Mouse (Mus musculus) CH12.LX (cell line): ENCODE results near the gene Arhgef2. TPM values are rescaled to one million over a fixed set of nuclear protein-coding genes. Genes with fewer than 3 reads are reported as not detected.

Experiments used
- DNase-seq: peaks from one replicate; pipeline ENCODE4 v3.0.0-alpha.2; 2013; ENCODE audit errors: extremely low read depth
- H3K27ac ChIP-seq: 2 replicates; pipeline ENCODE4 v1.5.1; 2012; ENCODE audit warnings: low read depth, mild to moderate bottlenecking, control low read depth, moderate library complexity; ENCODE audit not compliant: insufficient read depth
- H3K27me3 ChIP-seq: replicated peaks from 2 replicates; pipeline ENCODE3; 2012; ENCODE audit warnings: inconsistent platforms
- H3K36me3 ChIP-seq, 2 experiments: replicated peaks in 1 of 2; 2 replicates each; pipeline versions ENCODE3 to v1.6.1; 2012; ENCODE audit warnings: inconsistent platforms in 1 of 2, low read length in 1 of 2, mild to moderate bottlenecking in 1 of 2, mixed read lengths in 1 of 2, moderate library complexity in 1 of 2; ENCODE audit not compliant: control insufficient read depth in 1 of 2, insufficient read depth in 1 of 2
- H3K4me1 ChIP-seq, 2 experiments: 2 replicates each; pipeline ENCODE4 v1.6.1; 2012; ENCODE audit warnings: inconsistent platforms in 1 of 2, moderate library complexity in 1 of 2; ENCODE audit not compliant: insufficient read depth in 2 of 2, control insufficient read depth in 1 of 2
- H3K4me2 ChIP-seq: 2 replicates; pipeline ENCODE4 v1.6.1; 2012; ENCODE audit warnings: low read depth, mild to moderate bottlenecking, control low read depth; ENCODE audit not compliant: poor library complexity, insufficient read depth, severe bottlenecking
- H3K4me3 ChIP-seq, 3 experiments: fragments of 150-350 bp in 1 of 3; sonication (generic) in 1 of 3; replicated peaks in 1 of 3; 2 replicates each; pipeline versions ENCODE3 to v1.5.1; 2011 to 2012; ENCODE audit warnings: low read depth in 2 of 3, low read length in 2 of 3, mild to moderate bottlenecking in 2 of 3, moderate library complexity in 2 of 3, control low read depth in 1 of 3, improper control_type of control experiment in 1 of 3, inconsistent platforms in 1 of 3, mixed read lengths in 1 of 3; ENCODE audit not compliant: poor library complexity in 1 of 3
- H3K79me2 ChIP-seq: replicated peaks from 2 replicates; pipeline ENCODE4 v1.6.1; 2012; ENCODE audit warnings: mild to moderate bottlenecking, moderate library complexity; ENCODE audit not compliant: control insufficient read depth, poor library complexity, insufficient read depth, severe bottlenecking; ENCODE audit errors: extremely low read depth
- H3K9ac ChIP-seq: 2 replicates; pipeline ENCODE4 v1.6.1; 2012; ENCODE audit warnings: low read depth, mild to moderate bottlenecking, control low read depth, moderate library complexity; ENCODE audit not compliant: insufficient read depth
- H3K9me3 ChIP-seq: replicated peaks from 2 replicates; pipeline ENCODE3; 2012; ENCODE audit warnings: low read length, inconsistent platforms, mixed read lengths
- BHLHE40 ChIP-seq: IDR thresholded peaks from 2 replicates; pipeline ENCODE4 v1.6.1; 2011; ENCODE audit warnings: mild to moderate bottlenecking, low read depth, low read length, improper control_type of control experiment
- CHD2 ChIP-seq: IDR thresholded peaks from 2 replicates; pipeline ENCODE4 v1.6.1; 2011; ENCODE audit warnings: low read length, improper control_type of control experiment
- CTCF ChIP-seq, 2 experiments: IDR thresholded peaks in 1 of 2; conservative IDR thresholded peaks in 1 of 2; 2 replicates each; pipeline ENCODE4 v1.5.1; 2011 to 2012; ENCODE audit warnings: low read depth in 2 of 2, low read length in 2 of 2, improper control_type of control experiment in 1 of 2, inconsistent platforms in 1 of 2, mild to moderate bottlenecking in 1 of 2, moderate library complexity in 1 of 2
- E2F4 ChIP-seq: IDR thresholded peaks from 2 replicates; pipeline ENCODE4 v1.6.1; 2011; ENCODE audit warnings: low read depth, low read length, improper control_type of control experiment; ENCODE audit not compliant: insufficient replicate concordance
- EP300 ChIP-seq: IDR thresholded peaks from 2 replicates; pipeline ENCODE4 v1.6.1; 2011; ENCODE audit warnings: low read length, improper control_type of control experiment
- GABPA ChIP-seq: IDR thresholded peaks from 2 replicates; pipeline ENCODE4 v1.6.1; 2012; ENCODE audit warnings: low read depth, low read length, improper control_type of control experiment, inconsistent platforms; ENCODE audit not compliant: insufficient replicate concordance
- HCFC1 ChIP-seq: IDR thresholded peaks from 2 replicates; pipeline ENCODE4 v1.6.1; 2012; ENCODE audit warnings: low read depth, mild to moderate bottlenecking, inconsistent platforms, low read length, improper control_type of control experiment
- IRF4 ChIP-seq: IDR thresholded peaks from 2 replicates; pipeline ENCODE4 v1.6.1; 2014; ENCODE audit warnings: low read depth, mild to moderate bottlenecking, inconsistent platforms, low read length, improper control_type of control experiment
- JUN ChIP-seq: IDR thresholded peaks from 2 replicates; pipeline ENCODE4 v1.6.1; 2011; ENCODE audit warnings: low read depth, mild to moderate bottlenecking, low read length, improper control_type of control experiment, moderate library complexity; ENCODE audit not compliant: insufficient read depth
- MAZ ChIP-seq: IDR thresholded peaks from 2 replicates; pipeline ENCODE4 v1.6.1; 2012; ENCODE audit warnings: low read depth, mild to moderate bottlenecking, inconsistent platforms, low read length, improper control_type of control experiment, moderate library complexity
- MEF2A ChIP-seq: IDR thresholded peaks from 2 replicates; pipeline ENCODE4 v1.6.1; 2014; ENCODE audit warnings: low read depth, mild to moderate bottlenecking, inconsistent platforms, low read length, improper control_type of control experiment, borderline replicate concordance
- MXI1 ChIP-seq: IDR thresholded peaks from 2 replicates; pipeline ENCODE4 v1.6.1; 2011; ENCODE audit warnings: mild to moderate bottlenecking, low read depth, low read length, improper control_type of control experiment
- MYC ChIP-seq: IDR thresholded peaks from 2 replicates; pipeline ENCODE4 v1.6.1; 2011; ENCODE audit warnings: low read depth, mild to moderate bottlenecking, improper control_type of control experiment, low read length
- NELFE ChIP-seq: IDR thresholded peaks from 2 replicates; pipeline ENCODE4 v1.6.1; 2011; ENCODE audit warnings: low read depth, low read length, improper control_type of control experiment
- NRF1 ChIP-seq: IDR thresholded peaks from 2 replicates; pipeline ENCODE4 v1.6.1; 2014; ENCODE audit warnings: low read depth, mild to moderate bottlenecking, inconsistent platforms, low read length, improper control_type of control experiment, moderate library complexity
- POLR2A ChIP-seq: IDR thresholded peaks from 2 replicates; pipeline ENCODE4 v1.6.1; 2011; ENCODE audit warnings: low read depth, mild to moderate bottlenecking, improper control_type of control experiment, low read length
- POLR2AphosphoS2 ChIP-seq: IDR thresholded peaks from 2 replicates; pipeline ENCODE4 v1.6.1; 2011; ENCODE audit warnings: low read depth, low read length, improper control_type of control experiment
- RAD21 ChIP-seq: IDR thresholded peaks from 2 replicates; pipeline ENCODE4 v1.6.1; 2011; ENCODE audit warnings: low read depth, mild to moderate bottlenecking, low read length, improper control_type of control experiment, moderate library complexity
- RCOR1 ChIP-seq: conservative IDR thresholded peaks from 2 replicates; pipeline ENCODE4 v1.6.1; 2012; ENCODE audit warnings: low read depth, mild to moderate bottlenecking, inconsistent platforms, low read length, improper control_type of control experiment
- SIN3A ChIP-seq: IDR thresholded peaks from 2 replicates; pipeline ENCODE4 v1.6.1; 2012; ENCODE audit warnings: low read length, improper control_type of control experiment, inconsistent platforms
- SMC3 ChIP-seq: IDR thresholded peaks from 2 replicates; pipeline ENCODE4 v1.6.1; 2011; ENCODE audit warnings: low read depth, low read length, improper control_type of control experiment
- TBP ChIP-seq: conservative IDR thresholded peaks from 2 replicates; pipeline ENCODE4 v1.6.1; 2011; ENCODE audit warnings: low read depth, low read length, improper control_type of control experiment
- TCF12 ChIP-seq: IDR thresholded peaks from 2 replicates; pipeline ENCODE4 v1.6.1; 2014; ENCODE audit warnings: low read depth, mild to moderate bottlenecking, inconsistent platforms, low read length, improper control_type of control experiment
- UBTF ChIP-seq: IDR thresholded peaks from 2 replicates; pipeline ENCODE4 v1.6.1; 2012; ENCODE audit warnings: low read depth, mild to moderate bottlenecking, inconsistent platforms, low read length, improper control_type of control experiment, moderate library complexity
- USF1 ChIP-seq: IDR thresholded peaks from 2 replicates; pipeline ENCODE4 v1.6.1; 2014; ENCODE audit warnings: low read depth, mild to moderate bottlenecking, inconsistent platforms, low read length, improper control_type of control experiment
- ZC3H11A ChIP-seq: IDR thresholded peaks from 2 replicates; pipeline ENCODE4 v1.6.1; 2012; ENCODE audit warnings: low read depth, mild to moderate bottlenecking, inconsistent platforms, low read length, improper control_type of control experiment
- ZKSCAN1 ChIP-seq: IDR thresholded peaks from 2 replicates; pipeline ENCODE4 v1.6.1; 2012; ENCODE audit warnings: low read depth, inconsistent platforms, low read length, improper control_type of control experiment, borderline replicate concordance
- ZMIZ1 ChIP-seq: IDR thresholded peaks from 2 replicates; pipeline ENCODE4 v1.6.1; 2012; ENCODE audit warnings: low read depth, mild to moderate bottlenecking, inconsistent platforms, low read length, improper control_type of control experiment
- dilution Hi-C: fragments of 300-500 bp; cut with MboI; formaldehyde crosslinking; loops from 2 replicates; pipeline ENCODE4 v1.14.3; 2020; ENCODE audit warnings: low sequenced_read_pairs; ENCODE audit not compliant: extremely low pct_unique_long_range_greater_than_20kb, extremely low pct_ligation_motif_present
- in situ Hi-C: fragments of 300-500 bp; cut with MboI; formaldehyde crosslinking; loops from 3 replicates; pipeline ENCODE4 v1.14.3; 2019; ENCODE audit warnings: low sequenced_read_pairs, low pct_ligation_motif_present, low pct_unique_long_range_greater_than_20kb, mixed read lengths
- polyA plus RNA-seq: library from polyadenylated mRNA; unstranded; fragments of >175 nt; gene quantifications from 2 replicates; pipeline ENCODE4 v1.2.1, GENCODE M21; 2012; ENCODE audit warnings: low read depth; ENCODE audit not compliant: insufficient read length
- total RNA-seq, 2 experiments: library from RNA; depleted of rRNA; stranded (reverse); fragments of 300-350 nt in 1 of 2; fragments of >200 nt in 1 of 2; gene quantifications; 2 replicates each; pipeline ENCODE4 v1.2.3; 2012 to 2014

The Arhgef2 gene
- total and polyA plus RNA-seq, 3 experiments, result 18.5 to 43.9 (median 43.1) TPM

GRCm38 (mm10) chr3:88615117-88615516 is 9.4 kb downstream of the Arhgef2 start:
- no peaks in the 10 kb centered on the region for H3K79me2 ChIP-seq
- DNase-seq, result no peak
- no peak overlapping the region for H3K4me3 ChIP-seq
- no peak overlapping the region for H3K4me2 ChIP-seq
- H3K36me3 ChIP-seq, result no peaks in the 10 kb centered on the region
- dilution Hi-C loops (no loop called here), in situ Hi-C loops (loop anchor here (25.0 kb wide), 1 partner anchor 122 kb away; no protein-coding TSS in a partner anchor)
- TF ChIP-seq ZMIZ1 (no peak), GABPA (no peak), JUN (no peak), UBTF (no peak), BHLHE40 (no peak), NELFE (no peak), POLR2A (no peak), MAZ (no peak), SIN3A (no peak), ZKSCAN1 (no peak), USF1 (no peak), CHD2 (no peak), NRF1 (no peak), MYC (no peak), ZC3H11A (no peak), SMC3 (no peak), HCFC1 (no peak), POLR2AphosphoS2 (no peak)
- H3K4me1 ChIP-seq, result peaks cover 15 to 50% of the 10 kb centered on the region in 2 experiments
- H3K27ac ChIP-seq, result no peak overlapping the region
- H3K9ac ChIP-seq, result no peak overlapping the region
- H3K27me3 ChIP-seq, result peaks cover 8% of the 10 kb centered on the region
- no peaks in the 10 kb centered on the region for H3K9me3 ChIP-seq

GRCm38 (mm10) chr3:88615902-88616391 is 10.2 kb downstream of the Arhgef2 start:
- Histone ChIP-seq H3K4me2 (peak overlapping the region; percentile 84), H3K4me3 (peak overlapping the region in 1 of 3 experiments; percentile 18), H3K36me3 (no peaks in the 10 kb centered on the region), H3K9ac (peak overlapping the region; percentile 39), H3K79me2 (no peaks in the 10 kb centered on the region), H3K27me3 (peaks cover 8% of the 10 kb centered on the region), H3K27ac (no peak overlapping the region), H3K9me3 (no peaks in the 10 kb centered on the region), H3K4me1 (peaks cover 18 to 56% of the 10 kb centered on the region in 2 experiments)
- in situ Hi-C loops, result loop anchor here (25.0 kb wide), 1 partner anchor 121 kb away; no protein-coding TSS in a partner anchor
- peak; percentile 73 for DNase-seq
- TF ChIP-seq SIN3A (no peak), MEF2A (peak; percentile 50; the same call in 1 of the 2 replicates), MXI1 (0 out of 2 replicates have a peak, but pooled peaks have one; percentile 16), MAZ (0 out of 2 replicates have a peak, but pooled peaks have one; percentile 39), POLR2A (no peak; the same call in 1 of the 2 replicates), CTCF (conservative IDR thresholded peaks at IDR 0.05 in 1 of 2, IDR thresholded peaks at IDR 0.05 in 1 of 2; ENCODE audit: low read depth in 2 of 2, low read length in 2 of 2) (no peak), EP300 (peak; percentile 79), BHLHE40 (peak; percentile 72), IRF4 (peak; percentile 53; the same call in 1 of the 2 replicates), TCF12 (peak; percentile 72), MYC (0 out of 2 replicates have a peak, but pooled peaks have one; percentile 29), RAD21 (no peak), POLR2AphosphoS2 (no peak), E2F4 (no peak), UBTF (no peak), TBP (peak; percentile 53; the same call in 1 of the 2 replicates), RCOR1 (0 out of 2 replicates have a peak, but pooled peaks have one; percentile 17), ZC3H11A (no peak), CHD2 (no peak)
- TF ChIP-seq, all 38 proteins: peak for 10
- dilution Hi-C loops, result no loop called here
